Mouse (Mus musculus): ENCODE measurements around the gene Nags. TPM values are rescaled to one million over a fixed set of nuclear protein-coding genes. Genes with fewer than 3 reads are reported as not detected.
A peak's percentile ranks its signal among the peaks of the same experiment; 100 is the strongest.

The Nags gene
- total and polyA plus RNA-seq, 2 experiments from 2014 or later, result not detected

DNA sequence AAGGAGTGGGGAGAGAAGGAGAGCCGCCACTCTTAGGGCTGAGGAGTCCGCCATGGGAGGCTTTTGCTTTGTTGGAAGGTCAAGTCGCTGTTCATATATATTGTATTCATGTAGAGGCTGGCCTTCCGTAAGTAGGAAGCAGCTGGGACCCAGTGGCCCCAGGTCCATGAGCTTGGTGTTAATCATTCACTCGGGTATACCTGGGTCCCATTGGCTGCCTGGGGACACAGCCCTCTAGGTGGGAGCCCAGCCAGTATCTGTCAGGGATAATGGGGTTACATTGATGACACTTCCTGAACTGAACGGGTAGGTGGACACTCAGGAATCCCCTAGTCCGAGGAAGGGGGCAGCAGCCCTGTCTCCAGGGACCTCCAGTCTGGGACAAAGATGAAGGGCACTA, 3.0 kb upstream of the Nags start:
- Histone ChIP-seq H3K9ac (replicated peaks; ENCODE audit: low read depth, low read length) (no peak overlapping the region), H3K4me1 (ENCODE audit: control insufficient read depth, insufficient read depth) (peaks cover 11% of the 10 kb centered on the region), H3K27ac (ENCODE audit: low read depth) (no peak overlapping the region), H3K9me3 (replicated peaks; ENCODE audit: control insufficient read depth, low read length) (no peaks in the 10 kb centered on the region), H3K4me3 (ENCODE audit: low read depth, low read length) (no peak overlapping the region), H3K27me3 (ENCODE audit: control insufficient read depth, insufficient read depth, low read length) (peaks cover 43% of the 10 kb centered on the region), H3K36me3 (replicated peaks; ENCODE audit: control insufficient read depth, insufficient read depth, low read length) (no peaks in the 10 kb centered on the region), H3K4me2 (ENCODE audit: low read depth, low read length) (no peak overlapping the region)
- ATAC-seq (ENCODE audit: insufficient read depth, low read depth) (no peak), DNase-seq (ENCODE audit: low spot score) (no peak)
- 68% methylated on average over 7 of the region's 7 CpGs for WGBS
- TF ChIP-seq EP300 (IDR thresholded peaks at IDR 0.05; ENCODE audit: low read depth) (no peak), CTCF (IDR thresholded peaks at IDR 0.05; ENCODE audit: low read depth) (no peak)

DNA sequence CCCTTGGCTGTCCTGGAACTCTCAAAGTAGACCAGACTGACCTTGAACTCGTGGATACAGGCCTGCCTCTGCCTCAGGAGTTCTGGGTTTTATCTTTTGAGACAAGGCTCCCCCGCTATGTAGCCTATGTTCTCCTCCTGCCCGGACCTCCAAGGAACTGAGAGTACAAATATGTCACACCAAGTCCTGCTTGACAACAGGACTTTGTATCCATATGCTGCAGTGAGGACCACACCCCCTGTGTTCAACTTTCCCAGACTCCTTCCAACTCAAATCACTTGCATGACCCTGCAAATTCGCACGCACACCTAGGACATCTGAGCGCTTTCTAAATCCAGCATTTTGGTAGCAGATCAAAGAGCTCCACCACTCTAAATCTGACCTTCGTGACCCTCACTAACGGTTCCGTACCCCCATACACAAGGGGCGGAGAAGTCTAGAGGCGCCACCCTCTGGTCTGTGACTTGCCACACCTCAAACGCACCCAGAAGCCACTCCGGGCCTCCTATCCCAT, 299 bp upstream of the Nags start:
- H3K27ac ChIP-seq (ENCODE audit: low read depth), result no peak overlapping the region
- H3K27me3 ChIP-seq (ENCODE audit: control insufficient read depth, insufficient read depth, low read length), result peaks cover 58% of the 10 kb centered on the region
- 32% methylated on average over 13 of the region's 13 CpGs for WGBS
- peaks cover 11% of the 10 kb centered on the region for H3K4me1 ChIP-seq (ENCODE audit: control insufficient read depth, insufficient read depth)
- H3K4me2 ChIP-seq (ENCODE audit: low read depth, low read length), result peak overlapping the region; percentile 59
- TF ChIP-seq CTCF (IDR thresholded peaks at IDR 0.05; ENCODE audit: low read depth) (no peak), EP300 (IDR thresholded peaks at IDR 0.05; ENCODE audit: low read depth) (no peak)
- ATAC-seq (ENCODE audit: insufficient read depth, low read depth) (no peak), DNase-seq (ENCODE audit: low spot score) (no peak)
- H3K9ac ChIP-seq (replicated peaks; ENCODE audit: low read depth, low read length), result no peak overlapping the region
- H3K36me3 ChIP-seq (replicated peaks; ENCODE audit: control insufficient read depth, insufficient read depth, low read length), result no peaks in the 10 kb centered on the region
- no peaks in the 10 kb centered on the region for H3K9me3 ChIP-seq (replicated peaks; ENCODE audit: control insufficient read depth, low read length)
- peak overlapping the region; percentile 38 for H3K4me3 ChIP-seq (ENCODE audit: low read depth, low read length)

DNA sequence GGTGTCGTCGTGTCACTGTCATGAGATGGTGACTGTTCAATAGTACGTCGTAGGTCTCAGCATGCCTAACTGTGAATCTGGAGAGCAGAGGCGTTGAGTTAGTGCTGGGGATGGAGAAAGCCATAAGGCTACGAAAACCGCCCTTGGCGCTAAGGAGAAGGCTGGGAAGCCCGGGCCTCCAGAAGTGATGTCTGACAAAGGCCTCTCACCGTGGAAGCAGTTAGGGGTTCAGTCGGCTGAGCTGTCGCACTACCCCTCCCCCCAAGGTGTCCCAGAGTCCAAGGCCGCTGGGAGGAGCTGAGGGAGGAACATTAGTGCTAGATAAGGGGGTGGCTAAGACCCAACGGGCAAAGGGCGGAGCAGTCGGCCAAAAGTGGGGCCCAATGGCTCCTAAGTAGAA, 692 bp downstream of the Nags start:
- Histone ChIP-seq H3K9ac (replicated peaks; ENCODE audit: low read depth, low read length) (no peak overlapping the region), H3K27me3 (ENCODE audit: control insufficient read depth, insufficient read depth, low read length) (peaks cover 58% of the 10 kb centered on the region)

DNA sequence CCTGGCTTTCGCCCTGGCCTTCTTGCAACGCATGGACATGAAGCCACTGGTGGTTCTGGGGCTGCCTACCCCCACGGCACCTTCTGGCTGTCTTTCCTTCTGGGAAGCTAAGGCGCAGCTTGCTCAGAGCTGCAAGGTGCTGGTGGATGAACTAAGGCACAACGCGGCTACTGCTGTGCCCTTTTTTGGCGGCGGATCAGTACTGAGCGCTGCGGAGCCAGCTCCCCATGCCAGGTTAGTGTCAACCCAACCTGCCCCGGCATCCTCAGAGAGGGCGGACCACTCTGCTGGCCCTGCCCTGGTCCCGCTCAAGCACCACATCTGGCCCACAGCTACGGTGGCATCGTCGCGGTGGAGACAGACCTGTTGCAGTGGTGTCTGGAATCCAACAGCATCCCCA, 1.2 kb downstream of the Nags start:
- no peak overlapping the region for H3K9ac ChIP-seq (replicated peaks; ENCODE audit: low read depth, low read length)
- 10% methylated on average over 17 of the region's 17 CpGs for WGBS
- peaks cover 58% of the 10 kb centered on the region for H3K27me3 ChIP-seq (ENCODE audit: control insufficient read depth, insufficient read depth, low read length)
- no peak for TF ChIP-seq EP300 (IDR thresholded peaks at IDR 0.05; ENCODE audit: low read depth)
- TF ChIP-seq CTCF (IDR thresholded peaks at IDR 0.05; ENCODE audit: low read depth), result no peak
- DNase-seq (ENCODE audit: low spot score) (no peak), ATAC-seq (ENCODE audit: insufficient read depth, low read depth) (no peak)
- peaks cover 11% of the 10 kb centered on the region for H3K4me1 ChIP-seq (ENCODE audit: control insufficient read depth, insufficient read depth)
- no peak overlapping the region for H3K27ac ChIP-seq (ENCODE audit: low read depth)
- H3K36me3 ChIP-seq (replicated peaks; ENCODE audit: control insufficient read depth, insufficient read depth, low read length), result no peaks in the 10 kb centered on the region
- H3K9me3 ChIP-seq (replicated peaks; ENCODE audit: control insufficient read depth, low read length), result no peaks in the 10 kb centered on the region
- peak overlapping the region; percentile 59; the same call in 1 of the 2 replicates for H3K4me2 ChIP-seq (ENCODE audit: low read depth, low read length)
- peak overlapping the region; percentile 38 for H3K4me3 ChIP-seq (ENCODE audit: low read depth, low read length)

More for the DNA sequence above, 692 bp downstream of the Nags start:
- peak overlapping the region; percentile 59 for H3K4me2 ChIP-seq (ENCODE audit: low read depth, low read length)
- no peaks in the 10 kb centered on the region for H3K36me3 ChIP-seq (replicated peaks; ENCODE audit: control insufficient read depth, insufficient read depth, low read length)
- H3K4me3 ChIP-seq (ENCODE audit: low read depth, low read length), result peak overlapping the region; percentile 38
- DNase-seq (ENCODE audit: low spot score) (no peak), ATAC-seq (ENCODE audit: insufficient read depth, low read depth) (no peak)
- WGBS, result 7% methylated on average over 16 of the region's 16 CpGs
- H3K27ac ChIP-seq (ENCODE audit: low read depth), result no peak overlapping the region
- peaks cover 11% of the 10 kb centered on the region for H3K4me1 ChIP-seq (ENCODE audit: control insufficient read depth, insufficient read depth)
- H3K9me3 ChIP-seq (replicated peaks; ENCODE audit: control insufficient read depth, low read length), result no peaks in the 10 kb centered on the region
- TF ChIP-seq EP300 (IDR thresholded peaks at IDR 0.05; ENCODE audit: low read depth), result no peak
- TF ChIP-seq CTCF (IDR thresholded peaks at IDR 0.05; ENCODE audit: low read depth), result no peak

DNA sequence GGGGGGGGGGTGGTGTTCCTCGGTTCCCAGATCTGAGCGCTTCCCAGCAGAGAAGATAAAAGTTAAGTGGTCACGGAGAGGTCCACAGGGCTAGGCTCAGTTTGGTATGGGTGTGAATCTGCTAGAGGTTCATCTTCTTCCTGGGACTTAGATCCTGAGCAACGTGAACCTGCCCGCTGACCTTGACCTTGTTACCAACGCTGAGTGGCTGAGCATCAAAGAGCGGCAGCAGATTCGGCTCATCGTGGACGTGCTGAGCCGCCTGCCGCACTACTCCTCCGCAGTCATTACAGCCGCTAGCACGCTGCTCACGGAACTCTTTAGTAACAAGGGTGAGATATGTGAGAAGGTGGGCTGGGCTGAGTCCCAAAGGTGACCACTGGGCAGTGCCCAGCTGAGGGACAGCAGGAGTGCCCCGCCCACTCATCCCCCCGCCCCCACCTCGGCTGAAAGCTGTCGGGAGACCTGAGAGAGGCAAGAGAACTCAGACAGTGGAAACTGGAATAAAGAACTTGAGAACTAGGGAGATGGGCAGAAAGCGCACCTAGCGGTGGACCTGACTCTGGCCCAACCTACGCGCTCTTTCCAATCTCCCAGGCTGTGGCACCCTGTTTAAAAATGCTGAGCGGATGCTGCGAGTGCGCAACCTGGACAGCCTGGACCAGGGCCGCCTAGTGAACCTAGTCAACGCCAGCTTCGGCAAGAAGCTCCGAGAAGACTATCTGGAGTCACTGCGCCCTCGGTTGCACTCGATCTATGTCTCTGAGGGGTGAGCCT, 2.1 kb downstream of the Nags start:
- H3K27me3 ChIP-seq (ENCODE audit: control insufficient read depth, insufficient read depth, low read length), result peaks cover 58% of the 10 kb centered on the region
- no peak overlapping the region for H3K4me3 ChIP-seq (ENCODE audit: low read depth, low read length)
- peaks cover 1% of the 10 kb centered on the region; the same call in 1 of the 2 replicates for H3K36me3 ChIP-seq (replicated peaks; ENCODE audit: control insufficient read depth, insufficient read depth, low read length)
- H3K9ac ChIP-seq (replicated peaks; ENCODE audit: low read depth, low read length), result no peak overlapping the region
- TF ChIP-seq CTCF (IDR thresholded peaks at IDR 0.05; ENCODE audit: low read depth) (no peak), EP300 (IDR thresholded peaks at IDR 0.05; ENCODE audit: low read depth) (no peak)
- H3K4me1 ChIP-seq (ENCODE audit: control insufficient read depth, insufficient read depth), result peaks cover 11% of the 10 kb centered on the region
- no peak overlapping the region for H3K27ac ChIP-seq (ENCODE audit: low read depth)
- H3K4me2 ChIP-seq (ENCODE audit: low read depth, low read length), result peak overlapping the region; percentile 25; the same call in 1 of the 2 replicates
- no peaks in the 10 kb centered on the region for H3K9me3 ChIP-seq (replicated peaks; ENCODE audit: control insufficient read depth, low read length)
- 9% methylated on average over 34 of the region's 34 CpGs for WGBS
- ATAC-seq (ENCODE audit: insufficient read depth, low read depth) (no peak), DNase-seq (ENCODE audit: low spot score) (no peak)
